Mouse (Mus musculus) midbrain, embryonic 14.5 days (tissue): Measurements from ENCODE around the gene Utrn. TPM values are rescaled to one million over a fixed set of nuclear protein-coding genes. Genes with fewer than 3 reads are reported as not detected.

Source experiments
- ATAC-seq: fragments of 200-750 bp; cut with Nextera tagmentation; 2 replicates; pipeline ENCODE4 v1.8.0; 2017; ENCODE audit warnings: moderate number of reproducible peaks, moderate library complexity; ENCODE audit not compliant: low FRiP score, low TSS enrichment
- DNase-seq: peaks from one replicate; pipeline ENCODE4 v3.0.0-alpha.2; 2015
- H3K27ac ChIP-seq: fragments of 300-500 bp; sonication (generic); replicated peaks from 2 replicates; pipeline ENCODE4 v1.5.1; 2014; ENCODE audit warnings: mild to moderate bottlenecking, low read depth, low read length, moderate library complexity
- H3K27me3 ChIP-seq: fragments of 300-500 bp; sonication (generic); 2 replicates; pipeline ENCODE4 v1.6.1; 2014; ENCODE audit warnings: low read length, control low read depth, mixed read lengths; ENCODE audit not compliant: control insufficient read depth, insufficient read depth
- H3K36me3 ChIP-seq: fragments of 300-500 bp; sonication (generic); 2 replicates; pipeline ENCODE4 v1.6.1; 2014; ENCODE audit warnings: low read length, control low read depth; ENCODE audit not compliant: control insufficient read depth, insufficient read depth
- H3K4me1 ChIP-seq: fragments of 300-500 bp; sonication (generic); 2 replicates; pipeline ENCODE4 v1.6.1; 2014; ENCODE audit warnings: mild to moderate bottlenecking, antibody characterized with exemption, low read length, control low read depth; ENCODE audit not compliant: control insufficient read depth, insufficient read depth
- H3K4me2 ChIP-seq: fragments of 300-500 bp; sonication (generic); 2 replicates; pipeline ENCODE4 v1.6.1; 2014; ENCODE audit warnings: mild to moderate bottlenecking, low read length, moderate library complexity
- H3K4me3 ChIP-seq: fragments of 300-500 bp; sonication (generic); replicated peaks from 2 replicates; pipeline ENCODE4 v1.5.1; 2014; ENCODE audit warnings: low read depth, low read length
- H3K9ac ChIP-seq: fragments of 300-500 bp; sonication (generic); replicated peaks from 2 replicates; pipeline ENCODE4 v1.6.1; 2014; ENCODE audit warnings: mild to moderate bottlenecking, low read length, moderate library complexity
- H3K9me3 ChIP-seq: fragments of 300-500 bp; sonication (generic); 2 replicates; pipeline ENCODE4 v1.6.1; 2016; ENCODE audit warnings: low read length, control low read depth, mixed read lengths; ENCODE audit not compliant: control insufficient read depth
- WGBS: fragments of 180-500 bp; shearing (Covaris S2); extraction: QIAGEN DNeasy Blood & Tissue Kit; methylation state at CpG from one replicate; pipeline ENCODE4 v1.1.7; 2014; 5-methylcytosine and 5-hydroxymethylcytosine counted together
- polyA plus RNA-seq: library from polyadenylated mRNA; unstranded; fragments of >200 nt; fragmentation: Nextera tagmentation; extraction: Ambion mirVana; gene quantifications from 2 replicates; pipeline ENCODE4 v1.2.1, GENCODE M21; 2014

Utrn gene
- polyA plus RNA-seq, 1 experiment from 2014 or later = 19.1 TPM

GRCm38 (mm10) chr10:12878661-12879312 is 9.6 kb upstream of the Utrn start:
- H3K4me1 ChIP-seq = 0 out of 2 replicates have a peak, but pooled peaks cover 5% of the 10 kb centered on the region
- H3K27me3 ChIP-seq = no peaks in the 10 kb centered on the region
- H3K9ac ChIP-seq = no peak overlapping the region
- peak; percentile 48 for DNase-seq
- H3K4me2 ChIP-seq = peak overlapping the region; percentile 32
- no peaks in the 10 kb centered on the region for H3K9me3 ChIP-seq
- ATAC-seq = peak; percentile 35; the same call in 1 of the 2 replicates
- 4% methylated on average over 14 of the region's 14 CpGs for WGBS
- no peak overlapping the region for H3K4me3 ChIP-seq
- H3K36me3 ChIP-seq = no peaks in the 10 kb centered on the region
- no peak overlapping the region for H3K27ac ChIP-seq

GRCm38 (mm10) chr10:12876426-12876825 is 7.3 kb upstream of the Utrn start:
- Histone ChIP-seq H3K4me2 (no peak overlapping the region), H3K9ac (no peak overlapping the region), H3K36me3 (no peaks in the 10 kb centered on the region), H3K9me3 (no peaks in the 10 kb centered on the region), H3K4me1 (0 out of 2 replicates have a peak, but pooled peaks cover 5% of the 10 kb centered on the region), H3K27ac (no peak overlapping the region), H3K4me3 (no peak overlapping the region), H3K27me3 (no peaks in the 10 kb centered on the region)
- 89% methylated on average over 3 of the region's 3 CpGs for WGBS
- ATAC-seq (no peak), DNase-seq (no peak)

- no peak overlapping the region for H3K9ac ChIP-seq
- H3K27me3 ChIP-seq = no peaks in the 10 kb centered on the region
- H3K4me2 ChIP-seq = no peak overlapping the region
- H3K9me3 ChIP-seq = no peaks in the 10 kb centered on the region
- ATAC-seq (no peak), DNase-seq (no peak)
- no peak overlapping the region for H3K4me3 ChIP-seq
- H3K4me1 ChIP-seq = 0 out of 2 replicates have a peak, but pooled peaks cover 5% of the 10 kb centered on the region
- no peak overlapping the region for H3K27ac ChIP-seq
- WGBS = 95% methylated on average over 4 of the region's 4 CpGs
- H3K36me3 ChIP-seq = no peaks in the 10 kb centered on the region
Observed at GRCm38 (mm10) chr10:12875410-12875809, 6.2 kb upstream of the Utrn start.

GRCm38 (mm10) chr10:12874577-12875277 is 5.6 kb upstream of the Utrn start:
- DNase-seq (no peak), ATAC-seq (no peak)
- Histone ChIP-seq H3K4me1 (peaks cover 5% of the 10 kb centered on the region; the same call in 1 of the 2 replicates), H3K27ac (no peak overlapping the region), H3K4me2 (no peak overlapping the region), H3K9ac (no peak overlapping the region), H3K36me3 (no peaks in the 10 kb centered on the region), H3K4me3 (no peak overlapping the region), H3K27me3 (no peaks in the 10 kb centered on the region), H3K9me3 (no peaks in the 10 kb centered on the region)
- 84% methylated on average over 8 of the region's 8 CpGs for WGBS

- Histone ChIP-seq H3K9ac (no peak overlapping the region), H3K4me1 (peaks cover 9% of the 10 kb centered on the region), H3K36me3 (no peaks in the 10 kb centered on the region), H3K4me2 (peak overlapping the region; percentile 95), H3K9me3 (no peaks in the 10 kb centered on the region), H3K27ac (no peak overlapping the region), H3K4me3 (peak overlapping the region; percentile 70), H3K27me3 (peaks cover 8% of the 10 kb centered on the region; the same call in 1 of the 2 replicates)
- ATAC-seq (no peak), DNase-seq (no peak)
- WGBS = 33% methylated on average over 1 of the region's 1 CpGs
Observed at GRCm38 (mm10) chr10:12869846-12870245, 681 bp upstream of the Utrn start.

- Histone ChIP-seq H3K4me2 (peak overlapping the region; percentile 95), H3K27ac (0 out of 2 replicates have a peak overlapping the region, but pooled peaks have one; percentile 0), H3K9ac (peak overlapping the region; percentile 69), H3K9me3 (no peaks in the 10 kb centered on the region), H3K27me3 (peaks cover 8% of the 10 kb centered on the region; the same call in 1 of the 2 replicates), H3K36me3 (no peaks in the 10 kb centered on the region), H3K4me3 (peak overlapping the region; percentile 70), H3K4me1 (peaks cover 9% of the 10 kb centered on the region)
- DNase-seq (peak; percentile 69), ATAC-seq (peak; percentile 65)
- WGBS = 0% methylated on average over 41 of the region's 41 CpGs
Observed at GRCm38 (mm10) chr10:12868189-12869028, 756 bp downstream of the Utrn start.

GRCm38 (mm10) chr10:12867733-12868188 is 1.4 kb downstream of the Utrn start:
- DNase-seq (no peak), ATAC-seq (no peak)
- Histone ChIP-seq H3K9me3 (no peaks in the 10 kb centered on the region), H3K4me3 (peak overlapping the region; percentile 70), H3K36me3 (no peaks in the 10 kb centered on the region), H3K4me2 (peak overlapping the region; percentile 95), H3K4me1 (peaks cover 9% of the 10 kb centered on the region), H3K27ac (no peak overlapping the region), H3K9ac (peak overlapping the region; percentile 69), H3K27me3 (peaks cover 8% of the 10 kb centered on the region; the same call in 1 of the 2 replicates)
- WGBS = under 1% methylated on average over 12 of the region's 12 CpGs

GRCm38 (mm10) chr10:12866971-12867732 is 2.0 kb downstream of the Utrn start:
- no peak overlapping the region for H3K9ac ChIP-seq
- no peak overlapping the region for H3K27ac ChIP-seq
- WGBS = 2% methylated on average over 28 of the region's 28 CpGs
- peak overlapping the region; percentile 95 for H3K4me2 ChIP-seq
- no peaks in the 10 kb centered on the region for H3K9me3 ChIP-seq
- no peaks in the 10 kb centered on the region for H3K36me3 ChIP-seq
- peaks cover 9% of the 10 kb centered on the region for H3K4me1 ChIP-seq
- ATAC-seq (no peak), DNase-seq (peak; percentile 53)
- H3K4me3 ChIP-seq = peak overlapping the region; percentile 70
- peaks cover 8% of the 10 kb centered on the region; the same call in 1 of the 2 replicates for H3K27me3 ChIP-seq
